Mouse (Mus musculus): Measurements from ENCODE around the gene 6030408B16Rik.
A peak's percentile ranks its signal among the peaks of the same experiment; 100 is the strongest.

GRCm38 (mm10) chr15:101283183-101283910 is 9.7 kb upstream of the 6030408B16Rik start:
- TF ChIP-seq CTCF (IDR thresholded peaks at IDR 0.05; ENCODE audit: low read depth) (peak; percentile 62), EP300 (IDR thresholded peaks at IDR 0.05; ENCODE audit: low read depth) (no peak)
